Mouse (Mus musculus) intestine, embryonic 14.5 days (tissue): ENCODE measurements around the gene Xpo4. TPM values are rescaled to one million over a fixed set of nuclear protein-coding genes. Genes with fewer than 3 reads are reported as not detected.
"Not testable (repeated sequence)": the region's sequence is repeated elsewhere in the genome, so short reads cannot be mapped to it uniquely, and the experiment has no call there.

Experiments
- ATAC-seq: fragments of 200-750 bp; cut with Nextera tagmentation; replicated peaks from 2 replicates; pipeline ENCODE4 v1.8.0; 2017; ENCODE audit warnings: low read depth, moderate number of reproducible peaks, moderate TSS enrichment, moderate library complexity; ENCODE audit not compliant: low FRiP score, low TSS enrichment
- DNase-seq: peaks from one replicate; pipeline ENCODE4 v3.0.0-alpha.2; 2018; ENCODE audit warnings: low spot score
- H3K27ac ChIP-seq: fragments of 300-500 bp; sonication (generic); 2 replicates; pipeline ENCODE4 v1.5.1; 2014; ENCODE audit warnings: low read depth, mild to moderate bottlenecking, control low read depth
- H3K27me3 ChIP-seq: fragments of 300-500 bp; sonication (generic); replicated peaks from 2 replicates; pipeline ENCODE4 v1.6.1; 2014; ENCODE audit warnings: low read length, control low read depth; ENCODE audit not compliant: control insufficient read depth, insufficient read depth
- H3K36me3 ChIP-seq: fragments of 300-500 bp; sonication (generic); 2 replicates; pipeline ENCODE4 v1.6.1; 2014; ENCODE audit warnings: low read length, control low read depth; ENCODE audit not compliant: control insufficient read depth, insufficient read depth
- H3K4me1 ChIP-seq: fragments of 300-500 bp; sonication (generic); replicated peaks from 2 replicates; pipeline ENCODE4 v1.6.1; 2014; ENCODE audit warnings: low read length, control low read depth, mixed read lengths; ENCODE audit not compliant: control insufficient read depth, insufficient read depth
- H3K4me2 ChIP-seq: fragments of 300-500 bp; sonication (generic); 2 replicates; pipeline ENCODE4 v1.6.1; 2014; ENCODE audit warnings: low read length
- H3K4me3 ChIP-seq: fragments of 300-500 bp; sonication (generic); 2 replicates; pipeline ENCODE4 v1.5.1; 2014; ENCODE audit warnings: low read depth, low read length, control low read depth, mixed read lengths
- H3K9ac ChIP-seq: fragments of 300-500 bp; sonication (generic); 2 replicates; pipeline ENCODE4 v1.6.1; 2014; ENCODE audit warnings: mild to moderate bottlenecking, low read length
- H3K9me3 ChIP-seq: fragments of 300-500 bp; sonication (generic); 2 replicates; pipeline ENCODE4 v1.6.1; 2016; ENCODE audit warnings: low read length, control low read depth; ENCODE audit not compliant: control insufficient read depth
- WGBS: fragments of 180-500 bp; shearing (Covaris S2); extraction: QIAGEN DNeasy Blood & Tissue Kit; methylation state at CpG from one replicate; pipeline ENCODE4 v1.1.7; 2014; 5-methylcytosine and 5-hydroxymethylcytosine counted together
- polyA plus RNA-seq: library from polyadenylated mRNA; unstranded; fragments of >200 nt; fragmentation: Nextera tagmentation; extraction: Ambion mirVana; gene quantifications from 2 replicates; pipeline ENCODE4 v1.2.1, GENCODE M21; 2014

The Xpo4 gene
- polyA plus RNA-seq, 1 experiment from 2014 or later, result 34.9 TPM

- H3K4me2 ChIP-seq, result no peak overlapping the region
- no peaks in the 10 kb centered on the region for H3K4me1 ChIP-seq
- no peak for ATAC-seq
- H3K4me3 ChIP-seq, result no peak overlapping the region
- no peak for DNase-seq
- no peaks in the 10 kb centered on the region for H3K9me3 ChIP-seq
- 96% methylated on average over 8 of the region's 8 CpGs for WGBS
- no peaks in the 10 kb centered on the region for H3K27me3 ChIP-seq
- H3K36me3 ChIP-seq, result peaks cover 66% of the 10 kb centered on the region
- H3K9ac ChIP-seq, result no peak overlapping the region
- H3K27ac ChIP-seq, result no peak overlapping the region
Observed at GRCm38 (mm10) chr14:57690681-57691080, 25.5 kb upstream of the Xpo4 start.

- 90% methylated on average over 7 of the region's 7 CpGs for WGBS
- not testable (repeated sequence) for DNase-seq, H3K4me1 ChIP-seq, H3K27ac ChIP-seq, H3K9me3 ChIP-seq, ATAC-seq, H3K4me2 ChIP-seq, H3K4me3 ChIP-seq, H3K27me3 ChIP-seq, H3K9ac ChIP-seq
- H3K36me3 ChIP-seq, result peaks cover 43% of the 10 kb centered on the region
Observed at GRCm38 (mm10) chr14:57688066-57688465, 22.8 kb upstream of the Xpo4 start.

GRCm38 (mm10) chr14:57687441-57687840 lies 22.2 kb upstream of the Xpo4 start:
- H3K9ac ChIP-seq, result no peak overlapping the region
- no peaks in the 10 kb centered on the region for H3K27me3 ChIP-seq
- H3K4me1 ChIP-seq, result no peaks in the 10 kb centered on the region
- no peak for DNase-seq
- no peak overlapping the region for H3K4me2 ChIP-seq
- no peak overlapping the region for H3K27ac ChIP-seq
- H3K4me3 ChIP-seq, result no peak overlapping the region
- WGBS, result 88% methylated on average over 5 of the region's 5 CpGs
- no peak for ATAC-seq
- H3K36me3 ChIP-seq, result peaks cover 38% of the 10 kb centered on the region
- no peaks in the 10 kb centered on the region for H3K9me3 ChIP-seq

- WGBS, result 71% methylated on average over 6 of the region's 6 CpGs
- Histone ChIP-seq H3K36me3 (peaks cover 30% of the 10 kb centered on the region), H3K27ac (no peak overlapping the region), H3K9ac (no peak overlapping the region), H3K4me2 (no peak overlapping the region), H3K4me3 (no peak overlapping the region), H3K9me3 (no peaks in the 10 kb centered on the region), H3K27me3 (no peaks in the 10 kb centered on the region), H3K4me1 (no peaks in the 10 kb centered on the region)
- ATAC-seq (no peak), DNase-seq (no peak)
Observed at GRCm38 (mm10) chr14:57686647-57687046, 21.4 kb upstream of the Xpo4 start.

GRCm38 (mm10) chr14:57684579-57684978 lies 19.3 kb upstream of the Xpo4 start:
- Histone ChIP-seq H3K27ac (no peak overlapping the region), H3K4me1 (no peaks in the 10 kb centered on the region), H3K9me3 (no peaks in the 10 kb centered on the region), H3K9ac (no peak overlapping the region), H3K4me2 (no peak overlapping the region), H3K4me3 (no peak overlapping the region), H3K27me3 (no peaks in the 10 kb centered on the region), H3K36me3 (peaks cover 11% of the 10 kb centered on the region)
- peak; percentile 73 for DNase-seq
- ATAC-seq, result no peak
- 26% methylated on average over 1 of the region's 1 CpGs for WGBS

GRCm38 (mm10) chr14:57682751-57683150 lies 17.5 kb upstream of the Xpo4 start:
- no peaks in the 10 kb centered on the region for H3K36me3 ChIP-seq
- H3K4me3 ChIP-seq, result no peak overlapping the region
- H3K27ac ChIP-seq, result no peak overlapping the region
- no peak for ATAC-seq
- no peak overlapping the region for H3K4me2 ChIP-seq
- H3K9ac ChIP-seq, result no peak overlapping the region
- no peaks in the 10 kb centered on the region for H3K27me3 ChIP-seq
- no peak for DNase-seq
- 84% methylated on average over 4 of the region's 4 CpGs for WGBS
- H3K9me3 ChIP-seq, result no peaks in the 10 kb centered on the region
- H3K4me1 ChIP-seq, result no peaks in the 10 kb centered on the region

GRCm38 (mm10) chr14:57679958-57680535 lies 14.8 kb upstream of the Xpo4 start:
- 35% methylated on average over 5 of the region's 5 CpGs for WGBS
- Histone ChIP-seq H3K4me2 (no peak overlapping the region), H3K27ac (no peak overlapping the region), H3K27me3 (no peaks in the 10 kb centered on the region), H3K9me3 (no peaks in the 10 kb centered on the region), H3K4me1 (no peaks in the 10 kb centered on the region), H3K9ac (no peak overlapping the region), H3K36me3 (no peaks in the 10 kb centered on the region), H3K4me3 (no peak overlapping the region)
- DNase-seq (peak; percentile 96), ATAC-seq (peak; percentile 23)

GRCm38 (mm10) chr14:57679523-57679922 lies 14.3 kb upstream of the Xpo4 start:
- no peaks in the 10 kb centered on the region for H3K36me3 ChIP-seq
- no peak overlapping the region for H3K4me2 ChIP-seq
- no peaks in the 10 kb centered on the region for H3K9me3 ChIP-seq
- no peaks in the 10 kb centered on the region for H3K4me1 ChIP-seq
- no peak overlapping the region for H3K27ac ChIP-seq
- H3K4me3 ChIP-seq, result no peak overlapping the region
- DNase-seq (no peak), ATAC-seq (no peak)
- H3K9ac ChIP-seq, result no peak overlapping the region
- 18% methylated on average over 1 of the region's 1 CpGs for WGBS
- H3K27me3 ChIP-seq, result no peaks in the 10 kb centered on the region

GRCm38 (mm10) chr14:57675481-57675880 lies 10.3 kb upstream of the Xpo4 start:
- Histone ChIP-seq H3K27me3 (no peaks in the 10 kb centered on the region), H3K4me2 (no peak overlapping the region), H3K4me1 (no peaks in the 10 kb centered on the region), H3K4me3 (no peak overlapping the region), H3K9ac (no peak overlapping the region), H3K27ac (no peak overlapping the region), H3K36me3 (no peaks in the 10 kb centered on the region), H3K9me3 (no peaks in the 10 kb centered on the region)
- no peak for ATAC-seq
- no peak for DNase-seq
- WGBS, result 59% methylated on average over 2 of the region's 2 CpGs
